Mouse (Mus musculus) lung, postnatal 14 days (tissue): ENCODE results near the gene Ctbp2.
A peak's percentile ranks its signal among the peaks of the same experiment; 100 is the strongest.

ENCODE experiments used
- DNase-seq: peaks from one replicate; pipeline ENCODE4 v3.0.0; 2021

Gene Ctbp2

GRCm38 (mm10) chr7:133083936-133084614, 40.1 kb downstream of the Ctbp2 start:
- DNase-seq = no peak

GRCm38 (mm10) chr7:133078929-133079328, 45.2 kb downstream of the Ctbp2 start:
- no peak for DNase-seq

- no peak for DNase-seq
Observed at GRCm38 (mm10) chr7:133074462-133075133, 49.6 kb downstream of the Ctbp2 start.

GRCm38 (mm10) chr7:133073147-133073651, 51.0 kb downstream of the Ctbp2 start:
- DNase-seq = no peak

GRCm38 (mm10) chr7:133072535-133072934, 51.6 kb downstream of the Ctbp2 start:
- no peak for DNase-seq

GRCm38 (mm10) chr7:133067321-133067841, 56.8 kb downstream of the Ctbp2 start:
- no peak for DNase-seq

- DNase-seq = no peak
Observed at GRCm38 (mm10) chr7:133066776-133067175, 57.4 kb downstream of the Ctbp2 start.

GRCm38 (mm10) chr7:133062055-133062454, 62.1 kb downstream of the Ctbp2 start:
- DNase-seq = no peak

GRCm38 (mm10) chr7:133060170-133060569, 64.0 kb downstream of the Ctbp2 start:
- DNase-seq = no peak

GRCm38 (mm10) chr7:133059517-133060104, 64.5 kb downstream of the Ctbp2 start:
- DNase-seq = no peak

- DNase-seq = no peak
Observed at GRCm38 (mm10) chr7:133059150-133059509, 65.0 kb downstream of the Ctbp2 start.

GRCm38 (mm10) chr7:133058496-133059149, 65.5 kb downstream of the Ctbp2 start:
- no peak for DNase-seq

GRCm38 (mm10) chr7:133056924-133057323, 67.2 kb downstream of the Ctbp2 start:
- no peak for DNase-seq

- no peak for DNase-seq
Observed at GRCm38 (mm10) chr7:133054486-133054885, 69.7 kb downstream of the Ctbp2 start.

- no peak for DNase-seq
Observed at GRCm38 (mm10) chr7:133053757-133054156, 70.4 kb downstream of the Ctbp2 start.

GRCm38 (mm10) chr7:133052819-133053218, 71.3 kb downstream of the Ctbp2 start:
- peak; percentile 68 for DNase-seq

- no peak for DNase-seq
Observed at GRCm38 (mm10) chr7:133050681-133051080, 73.5 kb downstream of the Ctbp2 start.

- no peak for DNase-seq
Observed at GRCm38 (mm10) chr7:133048085-133048630, 76.0 kb downstream of the Ctbp2 start.

GRCm38 (mm10) chr7:133047287-133047686, 76.9 kb downstream of the Ctbp2 start:
- DNase-seq = peak; percentile 68

GRCm38 (mm10) chr7:133044721-133045120, 79.4 kb downstream of the Ctbp2 start:
- DNase-seq = no peak

GRCm38 (mm10) chr7:133041784-133042183, 82.4 kb downstream of the Ctbp2 start:
- DNase-seq = peak; percentile 61

GRCm38 (mm10) chr7:133040688-133041345, 83.3 kb downstream of the Ctbp2 start:
- peak; percentile 60 for DNase-seq
